Mouse (Mus musculus): Measurements from ENCODE around the gene Aff1. TPM values are rescaled to one million over a fixed set of nuclear protein-coding genes. Genes with fewer than 3 reads are reported as not detected.
A peak's percentile ranks its signal among the peaks of the same experiment; 100 is the strongest.

Gene Aff1
- total RNA-seq, 2 experiments from 2014 or later: 36.1 to 52.1 TPM

- DNase-seq: no peak
- intact Hi-C loops (cut with DNase I): no loop called here
Observed at GRCm38 (mm10) chr5:103745635-103746034, 53.5 kb downstream of the Aff1 start.

GRCm38 (mm10) chr5:103746561-103747085 is 54.4 kb downstream of the Aff1 start:
- DNase-seq: no peak
- intact Hi-C loops (cut with DNase I): no loop called here

GRCm38 (mm10) chr5:103747098-103747497 is 54.9 kb downstream of the Aff1 start:
- DNase-seq: no peak
- intact Hi-C loops (cut with DNase I): no loop called here

- intact Hi-C loops (cut with DNase I): no loop called here
- DNase-seq: no peak
Observed at GRCm38 (mm10) chr5:103748343-103748742, 56.2 kb downstream of the Aff1 start.

- DNase-seq: no peak
- intact Hi-C loops (cut with DNase I): no loop called here
Observed at GRCm38 (mm10) chr5:103749465-103750285, 57.5 kb downstream of the Aff1 start.

- intact Hi-C loops (cut with DNase I): loop anchor here (1.0 to 2.0 kb wide), 3 partner anchors 36 to 64 kb away; partner anchors contain the start of gene Aff1
- DNase-seq: peak; percentile 63 to 71
Observed at GRCm38 (mm10) chr5:103752665-103753510, 60.7 kb downstream of the Aff1 start.

GRCm38 (mm10) chr5:103753511-103754329 is 61.5 kb downstream of the Aff1 start:
- intact Hi-C loops (cut with DNase I): loop anchor here (1.0 to 2.0 kb wide), 4 partner anchors 19 to 64 kb away; partner anchors contain the start of gene Aff1
- peak; percentile 91 to 96 for DNase-seq

GRCm38 (mm10) chr5:103754330-103755134 is 62.4 kb downstream of the Aff1 start:
- intact Hi-C loops (cut with DNase I): loop anchor here (2.0 kb wide), 1 partner anchor 18 kb away; no protein-coding TSS in a partner anchor

GRCm38 (mm10) chr5:103755135-103755487 is 62.9 kb downstream of the Aff1 start:
- intact Hi-C loops (cut with DNase I): loop anchor here (2.0 kb wide), 1 partner anchor 18 kb away; no protein-coding TSS in a partner anchor
- no peak for DNase-seq

More at GRCm38 (mm10) chr5:103754330-103755134, 62.4 kb downstream of the Aff1 start:
- peak; percentile 60 to 64 for DNase-seq

- DNase-seq: no peak
- intact Hi-C loops (cut with DNase I): no loop called here
Observed at GRCm38 (mm10) chr5:103756231-103756714, 64.1 kb downstream of the Aff1 start.

GRCm38 (mm10) chr5:103758491-103758890 is 66.3 kb downstream of the Aff1 start:
- peak in 1 of 2 experiments; percentile 39 for DNase-seq
- intact Hi-C loops (cut with DNase I): no loop called here

- peak in 1 of 2 experiments; percentile 45 for DNase-seq
- intact Hi-C loops (cut with DNase I): no loop called here
Observed at GRCm38 (mm10) chr5:103759489-103760424, 67.6 kb downstream of the Aff1 start.

- intact Hi-C loops (cut with DNase I): no loop called here
- peak; percentile 55 to 65 for DNase-seq
Observed at GRCm38 (mm10) chr5:103760425-103761131, 68.4 kb downstream of the Aff1 start.

- no peak for DNase-seq
- intact Hi-C loops (cut with DNase I): no loop called here
Observed at GRCm38 (mm10) chr5:103761754-103762153, 69.6 kb downstream of the Aff1 start.

GRCm38 (mm10) chr5:103762850-103763254 is 70.7 kb downstream of the Aff1 start:
- intact Hi-C loops (cut with DNase I): no loop called here
- DNase-seq: no peak

- DNase-seq: no peak
- intact Hi-C loops (cut with DNase I): no loop called here
Observed at GRCm38 (mm10) chr5:103765356-103765755, 73.2 kb downstream of the Aff1 start.

GRCm38 (mm10) chr5:103765758-103766431 is 73.7 kb downstream of the Aff1 start:
- no peak for DNase-seq
- intact Hi-C loops (cut with DNase I): no loop called here
